In genomic region chr10:60615898-60616297, GRCm38 (mm10) we compare ENCODE assay signal across 12 mouse cellular contexts.
DNase-seq lines count a peak whose midpoint lies in the region; ATAC-seq and TF ChIP-seq lines count a peak whose summit lies in the region.
"Had no signal": no experiment of that assay in that cellular context is flagged by ENCODE, and none has a peak within 500 bp of the region (broad histone marks: within the 10 kb centered on the region; RNA-seq: fewer than 3 reads in every experiment).

No protein-coding gene starts in this region.

- WGBS in forebrain, postnatal 0 days: 70% methylated on average over 5 of the region's 5 CpGs
- WGBS in forebrain, embryonic 12.5 days: 71% methylated on average over 5 of the region's 5 CpGs
- WGBS in liver, embryonic 12.5 days (ENCODE audit: insufficient replicate concordance): 38% methylated on average over 5 of the region's 5 CpGs
- 76% methylated on average over 5 of the region's 5 CpGs for WGBS in limb, embryonic 10.5 days

- no peak overlapping the region for H3K4me2 ChIP-seq in forebrain, postnatal 0 days (ENCODE audit: low read depth)
- H3K4me2 ChIP-seq in forebrain, embryonic 12.5 days: no peak overlapping the region
- no peak overlapping the region for H3K4me2 ChIP-seq in liver, embryonic 12.5 days
- H3K4me2 ChIP-seq: liver, embryonic 15.5 days had no signal

- DNase-seq in forebrain, postnatal 0 days: no peak
- DNase-seq in liver: peak; percentile 8
- DNase-seq in brain, embryonic 14.5 days (ENCODE audit: low read depth): no peak
- peak; percentile 31 for DNase-seq in retina, postnatal 1 day
- no peak for DNase-seq in limb, embryonic 10.5 days (ENCODE audit: low spot score)
- DNase-seq in kidney, postnatal 4 days: no peak
- DNase-seq: B cell, adult 2 months had no signal

- H3K4me3 ChIP-seq in forebrain, postnatal 0 days (ENCODE audit: low read depth, low read length): no peak overlapping the region
- H3K4me3 ChIP-seq in forebrain, embryonic 12.5 days (replicated peaks): no peak overlapping the region
- no peak overlapping the region for H3K4me3 ChIP-seq in liver, embryonic 12.5 days
- H3K4me3 ChIP-seq in limb, embryonic 10.5 days: no peak overlapping the region
- H3K4me3 ChIP-seq: heart, embryonic 10.5 days; liver, embryonic 15.5 days had no signal

- TF ChIP-seq POLR2A in brain, embryonic 14.5 days (IDR thresholded peaks at IDR 0.05; ENCODE audit: borderline replicate concordance, extremely low read depth, insufficient read depth, insufficient read length, poor library complexity, severe bottlenecking): no peak

- H3K27ac ChIP-seq in forebrain, postnatal 0 days (ENCODE audit: low read depth, low read length): no peak overlapping the region
- no peak overlapping the region for H3K27ac ChIP-seq in forebrain, embryonic 12.5 days
- no peak overlapping the region for H3K27ac ChIP-seq in liver, embryonic 12.5 days
- H3K27ac ChIP-seq in limb, embryonic 10.5 days: no peak overlapping the region
- H3K27ac ChIP-seq: heart, embryonic 10.5 days; liver, embryonic 15.5 days had no signal

- no peak for ATAC-seq in forebrain, postnatal 0 days
- ATAC-seq in forebrain, embryonic 12.5 days (ENCODE audit: low FRiP score): no peak
- no peak for ATAC-seq in liver, embryonic 12.5 days
- ATAC-seq: midbrain, embryonic 16.5 days had no signal

- no peak overlapping the region for H3K9ac ChIP-seq in forebrain, postnatal 0 days
- no peak overlapping the region for H3K9ac ChIP-seq in forebrain, embryonic 12.5 days
- H3K9ac ChIP-seq in liver, embryonic 12.5 days: no peak overlapping the region
- H3K9ac ChIP-seq: liver, embryonic 15.5 days had no signal

- H3K4me1 ChIP-seq in forebrain, postnatal 0 days (ENCODE audit: insufficient read depth): no peaks in the 10 kb centered on the region
- H3K4me1 ChIP-seq in forebrain, embryonic 12.5 days: no peaks in the 10 kb centered on the region
- H3K4me1 ChIP-seq in liver, embryonic 12.5 days: no peaks in the 10 kb centered on the region
- H3K4me1 ChIP-seq in limb, embryonic 10.5 days: no peaks in the 10 kb centered on the region
- H3K4me1 ChIP-seq: heart, embryonic 10.5 days; liver, embryonic 15.5 days had no signal

- no peaks in the 10 kb centered on the region for H3K9me3 ChIP-seq in forebrain, postnatal 0 days (ENCODE audit: low read length)
- no peaks in the 10 kb centered on the region for H3K9me3 ChIP-seq in forebrain, embryonic 12.5 days
- no peaks in the 10 kb centered on the region for H3K9me3 ChIP-seq in liver, embryonic 12.5 days (replicated peaks)
- no peaks in the 10 kb centered on the region for H3K9me3 ChIP-seq in limb, embryonic 10.5 days (replicated peaks)
- H3K9me3 ChIP-seq: heart, embryonic 10.5 days; liver, embryonic 15.5 days had no signal

- no peaks in the 10 kb centered on the region for H3K36me3 ChIP-seq in forebrain, postnatal 0 days (ENCODE audit: insufficient read depth)
- H3K36me3 ChIP-seq in forebrain, embryonic 12.5 days (replicated peaks): no peaks in the 10 kb centered on the region
- H3K36me3 ChIP-seq in liver, embryonic 12.5 days: no peaks in the 10 kb centered on the region
- H3K36me3 ChIP-seq in limb, embryonic 10.5 days: no peaks in the 10 kb centered on the region
- H3K36me3 ChIP-seq: heart, embryonic 10.5 days; liver, embryonic 15.5 days had no signal

- TF ChIP-seq CTCF in forebrain, postnatal 0 days (IDR thresholded peaks at IDR 0.05; ENCODE audit: low read depth): peak; percentile 12; the same call in 1 of the 2 replicates
- peak; percentile 22; the same call in 1 of the 2 replicates for TF ChIP-seq CTCF in brain, embryonic 14.5 days (IDR thresholded peaks at IDR 0.05; ENCODE audit: borderline replicate concordance, extremely low read depth, insufficient read depth, insufficient read length)

- no peaks in the 10 kb centered on the region; the same call in 1 of the 2 replicates for H3K27me3 ChIP-seq in forebrain, postnatal 0 days (ENCODE audit: insufficient read depth, low read length)
- no peaks in the 10 kb centered on the region for H3K27me3 ChIP-seq in forebrain, embryonic 12.5 days
- H3K27me3 ChIP-seq in liver, embryonic 12.5 days (replicated peaks): no peaks in the 10 kb centered on the region
- peaks cover 15% of the 10 kb centered on the region for H3K27me3 ChIP-seq in limb, embryonic 10.5 days (ENCODE audit: low read depth, poor library complexity, severe bottlenecking)
- H3K27me3 ChIP-seq: liver, embryonic 15.5 days had no signal

Comparison
In these comparisons a context has a peak if more than half of its experiments do, and no peak if none do; other contexts are left out.
1. DNase-seq: peak in liver (single experiment) and retina, postnatal 1 day (single experiment); none in forebrain, postnatal 0 days (single experiment), brain, embryonic 14.5 days (single experiment), limb, embryonic 10.5 days (single experiment) and kidney, postnatal 4 days (0 of 2).